Mouse (Mus musculus): ENCODE results near the gene Kif27. TPM values are rescaled to one million over a fixed set of nuclear protein-coding genes. Genes with fewer than 3 reads are reported as not detected.
A peak's percentile ranks its signal among the peaks of the same experiment; 100 is the strongest.

Gene Kif27
- polyA plus RNA-seq, 1 experiment from 2014 or later, result 0.05 TPM

- DNase-seq, result no peak
- Histone ChIP-seq H3K4me2 (ENCODE audit: low read depth, low read length) (no peak overlapping the region), H3K4me1 (ENCODE audit: insufficient read depth) (no peaks in the 10 kb centered on the region), H3K36me3 (replicated peaks; ENCODE audit: insufficient read depth, low read length) (no peaks in the 10 kb centered on the region), H3K9me3 (ENCODE audit: low read length) (no peaks in the 10 kb centered on the region), H3K27me3 (ENCODE audit: insufficient read depth, low read length) (no peaks in the 10 kb centered on the region), H3K9ac (replicated peaks) (no peak overlapping the region), H3K27ac (ENCODE audit: low read depth) (no peak overlapping the region), H3K4me3 (ENCODE audit: low read depth, low read length) (no peak overlapping the region)
- ATAC-seq, result no peak
- WGBS (ENCODE audit: insufficient replicate concordance), result 70% methylated on average over 3 of the region's 3 CpGs
- TF ChIP-seq CTCF (IDR thresholded peaks at IDR 0.05; ENCODE audit: low read depth) (no peak), EP300 (IDR thresholded peaks at IDR 0.05; ENCODE audit: low read depth) (no peak)
Observed at GRCm38 (mm10) chr13:58298756-58299155, 60.2 kb downstream of the Kif27 start.

GRCm38 (mm10) chr13:58295582-58295981, 63.3 kb downstream of the Kif27 start:
- Histone ChIP-seq H3K4me2 (ENCODE audit: low read depth, low read length) (no peak overlapping the region), H3K4me3 (ENCODE audit: low read depth, low read length) (no peak overlapping the region), H3K36me3 (replicated peaks; ENCODE audit: insufficient read depth, low read length) (no peaks in the 10 kb centered on the region), H3K27me3 (ENCODE audit: insufficient read depth, low read length) (no peaks in the 10 kb centered on the region), H3K9me3 (ENCODE audit: low read length) (no peaks in the 10 kb centered on the region), H3K9ac (replicated peaks) (no peak overlapping the region), H3K27ac (ENCODE audit: low read depth) (no peak overlapping the region), H3K4me1 (ENCODE audit: insufficient read depth) (no peaks in the 10 kb centered on the region)
- no peak for ATAC-seq
- DNase-seq, result no peak
- 51% methylated on average over 3 of the region's 3 CpGs for WGBS (ENCODE audit: insufficient replicate concordance)
- no peak for TF ChIP-seq EP300 (IDR thresholded peaks at IDR 0.05; ENCODE audit: low read depth)
- TF ChIP-seq CTCF (IDR thresholded peaks at IDR 0.05; ENCODE audit: low read depth), result no peak

- Histone ChIP-seq H3K27me3 (ENCODE audit: insufficient read depth, low read length) (no peaks in the 10 kb centered on the region), H3K4me3 (ENCODE audit: low read depth, low read length) (no peak overlapping the region), H3K4me2 (ENCODE audit: low read depth, low read length) (no peak overlapping the region), H3K4me1 (ENCODE audit: insufficient read depth) (no peaks in the 10 kb centered on the region), H3K9ac (replicated peaks) (no peak overlapping the region), H3K36me3 (replicated peaks; ENCODE audit: insufficient read depth, low read length) (no peaks in the 10 kb centered on the region), H3K9me3 (ENCODE audit: low read length) (no peaks in the 10 kb centered on the region), H3K27ac (ENCODE audit: low read depth) (no peak overlapping the region)
- 41% methylated on average over 5 of the region's 5 CpGs for WGBS (ENCODE audit: insufficient replicate concordance)
- TF ChIP-seq EP300 (IDR thresholded peaks at IDR 0.05; ENCODE audit: low read depth), result no peak
- TF ChIP-seq CTCF (IDR thresholded peaks at IDR 0.05; ENCODE audit: low read depth), result no peak
- ATAC-seq (no peak), DNase-seq (no peak)
Observed at GRCm38 (mm10) chr13:58292811-58293210, 66.1 kb downstream of the Kif27 start.

DNA sequence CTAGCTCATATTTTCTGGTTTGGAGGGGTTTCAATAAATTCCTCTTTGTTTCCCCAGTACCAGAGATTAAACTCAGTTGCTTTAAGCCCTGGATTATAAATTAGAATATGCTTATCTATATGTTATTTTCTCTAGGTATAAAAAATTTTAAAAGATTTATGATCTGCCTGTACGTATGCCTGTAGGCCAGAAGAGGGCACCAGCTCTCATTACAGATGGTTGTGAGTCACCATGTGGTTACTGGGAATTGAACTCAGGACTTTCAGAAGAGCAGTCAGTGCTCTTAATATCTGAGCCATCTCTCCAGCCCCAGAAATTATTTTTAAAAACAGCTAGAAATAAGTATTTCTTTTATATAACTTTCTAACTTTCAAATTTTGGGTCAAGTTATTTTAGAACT, 69.6 kb downstream of the Kif27 start:
- H3K27me3 ChIP-seq (ENCODE audit: insufficient read depth, low read length), result no peaks in the 10 kb centered on the region
- ATAC-seq (no peak), DNase-seq (no peak)
- no peak overlapping the region for H3K27ac ChIP-seq (ENCODE audit: low read depth)
- H3K9ac ChIP-seq (replicated peaks), result no peak overlapping the region
- TF ChIP-seq EP300 (IDR thresholded peaks at IDR 0.05; ENCODE audit: low read depth), result no peak
- TF ChIP-seq CTCF (IDR thresholded peaks at IDR 0.05; ENCODE audit: low read depth), result peak; percentile 37
- no peaks in the 10 kb centered on the region for H3K9me3 ChIP-seq (ENCODE audit: low read length)
- 63% methylated on average over 1 of the region's 1 CpGs for WGBS (ENCODE audit: insufficient replicate concordance)
- H3K4me2 ChIP-seq (ENCODE audit: low read depth, low read length), result no peak overlapping the region
- H3K36me3 ChIP-seq (replicated peaks; ENCODE audit: insufficient read depth, low read length), result no peaks in the 10 kb centered on the region
- no peak overlapping the region for H3K4me3 ChIP-seq (ENCODE audit: low read depth, low read length)
- no peaks in the 10 kb centered on the region for H3K4me1 ChIP-seq (ENCODE audit: insufficient read depth)

- no peaks in the 10 kb centered on the region for H3K27me3 ChIP-seq (ENCODE audit: insufficient read depth, low read length)
- H3K9ac ChIP-seq (replicated peaks), result no peak overlapping the region
- DNase-seq, result peak; percentile 88
- H3K4me1 ChIP-seq (ENCODE audit: insufficient read depth), result no peaks in the 10 kb centered on the region
- H3K4me2 ChIP-seq (ENCODE audit: low read depth, low read length), result no peak overlapping the region
- H3K36me3 ChIP-seq (replicated peaks; ENCODE audit: insufficient read depth, low read length), result no peaks in the 10 kb centered on the region
- no peak overlapping the region for H3K27ac ChIP-seq (ENCODE audit: low read depth)
- H3K9me3 ChIP-seq (ENCODE audit: low read length), result no peaks in the 10 kb centered on the region
- WGBS (ENCODE audit: insufficient replicate concordance), result 16% methylated on average over 13 of the region's 13 CpGs
- TF ChIP-seq CTCF (IDR thresholded peaks at IDR 0.05; ENCODE audit: low read depth) (peak; percentile 98), EP300 (IDR thresholded peaks at IDR 0.05; ENCODE audit: low read depth) (no peak)
- no peak overlapping the region for H3K4me3 ChIP-seq (ENCODE audit: low read depth, low read length)
- ATAC-seq, result peak; percentile 64
Observed at GRCm38 (mm10) chr13:58287822-58288221, 71.1 kb downstream of the Kif27 start.

- ATAC-seq (no peak), DNase-seq (no peak)
- Histone ChIP-seq H3K27me3 (ENCODE audit: insufficient read depth, low read length) (no peaks in the 10 kb centered on the region), H3K4me2 (ENCODE audit: low read depth, low read length) (no peak overlapping the region), H3K9ac (replicated peaks) (no peak overlapping the region), H3K9me3 (ENCODE audit: low read length) (no peaks in the 10 kb centered on the region), H3K4me1 (ENCODE audit: insufficient read depth) (no peaks in the 10 kb centered on the region), H3K27ac (ENCODE audit: low read depth) (no peak overlapping the region), H3K36me3 (replicated peaks; ENCODE audit: insufficient read depth, low read length) (no peaks in the 10 kb centered on the region), H3K4me3 (ENCODE audit: low read depth, low read length) (no peak overlapping the region)
- 68% methylated on average over 4 of the region's 4 CpGs for WGBS (ENCODE audit: insufficient replicate concordance)
- no peak for TF ChIP-seq CTCF (IDR thresholded peaks at IDR 0.05; ENCODE audit: low read depth)
- no peak for TF ChIP-seq EP300 (IDR thresholded peaks at IDR 0.05; ENCODE audit: low read depth)
Observed at GRCm38 (mm10) chr13:58283466-58283865, 75.5 kb downstream of the Kif27 start.

DNA sequence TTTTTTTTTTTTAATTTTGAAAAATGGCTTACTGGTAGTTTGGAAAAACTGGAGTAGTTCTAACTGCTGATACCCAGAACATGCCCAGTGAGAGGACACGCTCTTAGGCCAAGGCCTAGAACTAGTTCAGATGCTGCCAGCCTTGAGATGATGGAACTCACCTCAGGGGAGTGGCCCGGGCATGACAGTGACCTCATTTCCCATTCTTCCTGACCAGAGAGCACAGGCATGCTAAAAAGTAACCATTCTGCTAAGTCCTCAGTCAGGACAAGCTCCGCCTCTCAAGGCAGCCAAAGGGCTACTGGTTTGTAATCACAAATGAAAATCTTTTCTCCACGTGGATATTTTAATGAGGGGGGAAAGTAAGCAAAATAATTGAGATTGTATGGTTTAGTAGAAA, 77.0 kb downstream of the Kif27 start:
- Histone ChIP-seq H3K4me2 (ENCODE audit: low read depth, low read length) (no peak overlapping the region), H3K9me3 (ENCODE audit: low read length) (no peaks in the 10 kb centered on the region), H3K27ac (ENCODE audit: low read depth) (no peak overlapping the region), H3K9ac (replicated peaks) (no peak overlapping the region), H3K4me3 (ENCODE audit: low read depth, low read length) (no peak overlapping the region), H3K4me1 (ENCODE audit: insufficient read depth) (no peaks in the 10 kb centered on the region), H3K36me3 (replicated peaks; ENCODE audit: insufficient read depth, low read length) (no peaks in the 10 kb centered on the region), H3K27me3 (ENCODE audit: insufficient read depth, low read length) (no peaks in the 10 kb centered on the region)
- WGBS (ENCODE audit: insufficient replicate concordance), result 54% methylated on average over 4 of the region's 4 CpGs
- no peak for TF ChIP-seq EP300 (IDR thresholded peaks at IDR 0.05; ENCODE audit: low read depth)
- no peak for TF ChIP-seq CTCF (IDR thresholded peaks at IDR 0.05; ENCODE audit: low read depth)
- no peak for DNase-seq
- no peak for ATAC-seq

Measured in liver, postnatal 0 days (tissue).